Mouse (Mus musculus): Measurements from ENCODE around the gene Olfr1178. TPM values are rescaled to one million over a fixed set of nuclear protein-coding genes. Genes with fewer than 3 reads are reported as not detected.

The Olfr1178 gene
- not detected in 2 replicates for polyA plus RNA-seq (2015; fragmentation: Nextera tagmentation; extraction: Ambion mirVana)

DNA sequence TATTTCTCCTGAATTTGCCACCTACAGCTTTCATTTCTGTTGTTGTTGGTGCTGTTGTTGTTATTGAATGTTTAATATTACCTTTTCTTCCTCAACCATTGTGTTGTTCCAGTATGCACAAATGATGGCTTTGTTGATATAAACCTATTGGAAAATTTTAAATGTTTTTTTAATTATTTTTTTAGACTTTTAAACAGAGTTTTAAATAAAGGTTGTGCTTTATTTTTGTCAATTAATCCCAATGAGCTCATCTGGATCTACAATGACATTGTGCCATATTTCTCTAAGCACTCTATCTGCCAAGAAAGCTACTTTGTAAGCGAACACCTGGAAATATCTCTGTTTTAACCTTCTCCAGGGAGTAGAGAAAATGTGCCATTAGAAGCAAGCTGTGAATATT lies at the start of gene Olfr1178:
Olfr1178 (plus strand) TSS at position 301 of the 400 bp plus-strand sequence.

DNA sequence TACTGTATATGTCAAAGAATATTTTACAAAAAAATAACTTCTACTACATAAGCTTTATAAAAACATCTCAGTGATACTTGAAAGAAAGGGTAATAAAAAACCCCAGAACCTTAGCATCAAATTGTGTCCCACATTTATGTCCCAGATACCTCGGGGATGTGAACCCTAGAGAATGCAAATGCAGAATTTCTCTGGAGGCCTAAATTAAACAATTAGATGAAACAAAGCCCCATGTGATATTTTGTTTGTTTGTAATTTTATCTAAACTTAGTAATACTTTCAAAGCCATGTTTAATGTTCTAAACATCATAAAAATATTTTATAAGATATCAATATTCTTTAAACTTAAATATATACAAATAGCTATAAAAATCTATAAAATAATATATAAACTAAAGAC lies 40.5 kb upstream of the Olfr1178 start, which contains the start of gene Olfr1177-ps:
Olfr1177-ps (minus strand) TSS at position 101 of the 400 bp plus-strand sequence.

DNA sequence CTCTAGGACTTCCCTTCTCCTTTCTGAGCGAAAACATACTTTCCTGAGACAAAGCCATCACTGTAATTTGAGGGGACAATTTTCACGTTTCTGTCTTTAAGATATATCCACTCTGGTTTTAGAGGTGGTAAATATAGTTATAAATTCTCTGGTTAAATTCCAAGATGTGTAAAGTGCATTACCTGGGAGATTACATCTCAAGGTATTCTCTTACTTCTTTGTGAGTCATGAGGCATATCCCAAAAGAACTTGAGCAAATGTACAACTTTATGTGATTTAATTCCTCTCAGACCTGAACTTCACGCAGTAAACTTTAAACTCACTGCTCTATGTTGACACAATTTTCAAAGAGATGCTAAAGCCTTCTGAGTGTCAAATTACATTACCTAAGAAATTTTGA lies 19.5 kb downstream of the Olfr1178 start, which contains the start of gene Olfr1179:
Olfr1179 (minus strand) TSS at position 101 of the 400 bp plus-strand sequence.

DNA sequence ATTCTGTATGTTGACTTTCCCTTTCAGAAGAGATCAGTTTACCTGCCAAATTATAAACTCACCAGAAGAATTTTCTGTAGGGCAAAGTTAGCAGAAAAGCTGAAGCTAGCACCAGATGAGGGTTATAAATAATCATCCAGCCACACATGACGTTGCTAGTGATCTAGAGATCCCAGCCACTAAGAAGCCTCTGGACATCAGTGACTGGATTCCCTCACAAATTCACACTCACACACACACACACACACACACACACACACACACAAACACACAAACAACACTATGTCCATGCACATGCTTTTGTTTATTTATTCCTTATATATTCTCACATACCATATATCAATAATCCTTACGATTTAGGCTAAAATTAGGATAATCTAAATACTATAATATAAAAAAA lies 32.2 kb downstream of the Olfr1178 start, which contains the start of gene Olfr1180:
Olfr1180 (minus strand) TSS at position 101 of the 400 bp plus-strand sequence.

DNA sequence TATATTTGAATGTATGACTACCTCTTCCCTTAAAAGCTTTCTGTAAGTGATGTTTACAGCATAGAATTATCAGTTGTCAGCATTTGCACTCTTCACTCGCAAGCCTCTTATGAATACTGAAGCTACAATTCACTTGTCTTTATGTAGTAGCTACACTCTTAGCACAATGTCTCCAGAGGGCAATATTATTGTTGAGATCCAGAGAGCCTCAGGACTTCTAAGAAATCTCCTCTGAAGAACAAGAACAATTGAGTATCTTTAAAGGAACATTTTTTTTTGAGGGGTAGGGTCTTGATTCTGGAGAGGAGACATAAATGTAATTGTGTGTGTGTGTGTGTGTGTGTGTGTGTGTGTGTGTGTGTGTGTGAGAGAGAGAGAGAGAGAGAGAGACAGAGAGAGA lies 39.2 kb downstream of the Olfr1178 start, which contains the start of gene Olfr1181:
Olfr1181 (minus strand) TSS at position 101 of the 400 bp plus-strand sequence.

DNA sequence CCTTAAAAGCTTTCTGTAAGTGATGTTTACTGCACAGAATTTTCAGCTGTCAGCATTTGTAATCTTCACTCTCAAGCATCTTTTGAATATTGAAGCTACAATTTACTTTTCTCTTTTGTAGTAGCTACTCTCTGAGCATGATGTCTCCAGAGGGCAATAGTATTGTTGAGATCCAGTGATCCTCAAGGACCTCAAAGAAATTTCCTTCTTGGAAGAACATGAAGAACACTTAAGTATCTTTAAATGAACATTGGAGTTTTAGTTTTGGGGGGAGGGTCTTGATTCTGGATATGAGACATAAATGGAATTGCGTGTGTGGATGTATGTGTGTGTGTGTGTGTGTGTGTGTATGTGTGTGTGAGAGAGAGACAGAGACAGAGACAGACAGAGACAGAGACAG lies 62.2 kb downstream of the Olfr1178 start, which contains the start of gene Gm13757:
Gm13757 (minus strand) TSS at position 101 of the 400 bp plus-strand sequence.

Other genes with a start within 250 kb of the Olfr1178 start
- gene Olfr1167, start 231.9 kb upstream of the Olfr1178 start, polyA plus RNA-seq (2015; fragmentation: Nextera tagmentation; extraction: Ambion mirVana) = not detected in 2 replicates
- gene Olfr1168, start 205.2 kb upstream of the Olfr1178 start, polyA plus RNA-seq (2015; fragmentation: Nextera tagmentation; extraction: Ambion mirVana) = not detected in 2 replicates
- not detected in 2 replicates for gene Olfr1170, start 158.7 kb upstream of the Olfr1178 start, polyA plus RNA-seq (2015; fragmentation: Nextera tagmentation; extraction: Ambion mirVana)
- not detected in 2 replicates for gene Olfr1173, start 107.2 kb upstream of the Olfr1178 start, polyA plus RNA-seq (2015; fragmentation: Nextera tagmentation; extraction: Ambion mirVana)
- gene Olfr1174-ps, start 71.9 kb upstream of the Olfr1178 start, polyA plus RNA-seq (2015; fragmentation: Nextera tagmentation; extraction: Ambion mirVana) = not detected in 2 replicates
- not detected in 2 replicates for gene Olfr1175-ps, start 59.8 kb upstream of the Olfr1178 start, polyA plus RNA-seq (2015; fragmentation: Nextera tagmentation; extraction: Ambion mirVana)
- not detected in 2 replicates for gene Olfr1176, start 50.3 kb upstream of the Olfr1178 start, polyA plus RNA-seq (2015; fragmentation: Nextera tagmentation; extraction: Ambion mirVana)
- gene Olfr1177-ps, start 40.6 kb upstream of the Olfr1178 start, polyA plus RNA-seq (2015; fragmentation: Nextera tagmentation; extraction: Ambion mirVana) = not detected in 2 replicates
- gene Olfr1179, start 19.4 kb downstream of the Olfr1178 start, polyA plus RNA-seq (2015; fragmentation: Nextera tagmentation; extraction: Ambion mirVana) = not detected in 2 replicates
- not detected in 2 replicates for gene Olfr1180, start 32.1 kb downstream of the Olfr1178 start, polyA plus RNA-seq (2015; fragmentation: Nextera tagmentation; extraction: Ambion mirVana)
- not detected in 2 replicates for gene Olfr1181, start 39.1 kb downstream of the Olfr1178 start, polyA plus RNA-seq (2015; fragmentation: Nextera tagmentation; extraction: Ambion mirVana)
- gene Gm13757, start 62.1 kb downstream of the Olfr1178 start, polyA plus RNA-seq (2015; fragmentation: Nextera tagmentation; extraction: Ambion mirVana) = not detected in 2 replicates
- gene Olfr1183, start 67.8 kb downstream of the Olfr1178 start, polyA plus RNA-seq (2015; fragmentation: Nextera tagmentation; extraction: Ambion mirVana) = not detected in 2 replicates
- gene Olfr1184, start 96.5 kb downstream of the Olfr1178 start, polyA plus RNA-seq (2015; fragmentation: Nextera tagmentation; extraction: Ambion mirVana) = not detected in 2 replicates
- gene Olfr1185-ps1, start 106.3 kb downstream of the Olfr1178 start, polyA plus RNA-seq (2015; fragmentation: Nextera tagmentation; extraction: Ambion mirVana) = not detected in 2 replicates
- gene Olfr1186, start 131.5 kb downstream of the Olfr1178 start, polyA plus RNA-seq (2015; fragmentation: Nextera tagmentation; extraction: Ambion mirVana) = not detected in 2 replicates
- gene Olfr1188, start 169.9 kb downstream of the Olfr1178 start, polyA plus RNA-seq (2015; fragmentation: Nextera tagmentation; extraction: Ambion mirVana) = not detected in 2 replicates
- not detected in 2 replicates for gene Olfr1189, start 199.4 kb downstream of the Olfr1178 start, polyA plus RNA-seq (2015; fragmentation: Nextera tagmentation; extraction: Ambion mirVana)